Mouse (Mus musculus) neural tube, embryonic 14.5 days (tissue): Measurements from ENCODE around the gene Camk1g. TPM values are rescaled to one million over a fixed set of nuclear protein-coding genes. Genes with fewer than 3 reads are reported as not detected.

Experiments used
- ATAC-seq: fragments of 200-750 bp; cut with Nextera tagmentation; 2 replicates; pipeline ENCODE4 v1.8.0; 2017; ENCODE audit warnings: low read depth, mild to moderate bottlenecking, moderate TSS enrichment, moderate library complexity
- H3K27ac ChIP-seq: fragments of 300-500 bp; sonication (generic); 2 replicates; pipeline ENCODE4 v1.5.1; 2014; ENCODE audit warnings: low read depth, mild to moderate bottlenecking, control low read depth, low read length, moderate library complexity, mixed read lengths
- H3K27me3 ChIP-seq: fragments of 300-500 bp; sonication (generic); 2 replicates; pipeline ENCODE4 v1.6.1; 2014; ENCODE audit warnings: low read length; ENCODE audit not compliant: control insufficient read depth, insufficient read depth
- H3K36me3 ChIP-seq: fragments of 300-500 bp; sonication (generic); 2 replicates; pipeline ENCODE4 v1.6.1; 2014; ENCODE audit warnings: low read length, mixed read lengths; ENCODE audit not compliant: control insufficient read depth, insufficient read depth
- H3K4me1 ChIP-seq: fragments of 300-500 bp; sonication (generic); 2 replicates; pipeline ENCODE4 v1.6.1; 2014; ENCODE audit warnings: low read length; ENCODE audit not compliant: control insufficient read depth, insufficient read depth
- H3K4me2 ChIP-seq: fragments of 300-500 bp; sonication (generic); 2 replicates; pipeline ENCODE4 v1.6.1; 2014; ENCODE audit warnings: mild to moderate bottlenecking, low read depth, low read length, control low read depth
- H3K4me3 ChIP-seq: fragments of 300-500 bp; sonication (generic); 2 replicates; pipeline ENCODE4 v1.5.1; 2014; ENCODE audit warnings: low read depth, low read length, control low read depth, mixed read lengths
- H3K9ac ChIP-seq: fragments of 300-500 bp; sonication (generic); replicated peaks from 2 replicates; pipeline ENCODE4 v1.6.1; 2014; ENCODE audit warnings: low read depth, mild to moderate bottlenecking, control low read depth, low read length, mixed read lengths
- H3K9me3 ChIP-seq: fragments of 300-500 bp; sonication (generic); 2 replicates; pipeline ENCODE4 v1.6.1; 2016; ENCODE audit warnings: low read length; ENCODE audit not compliant: control insufficient read depth
- WGBS: fragments of 180-500 bp; shearing (Covaris S2); extraction: QIAGEN DNeasy Blood & Tissue Kit; methylation state at CpG from one replicate; pipeline ENCODE4 v1.1.7; 2014; 5-methylcytosine and 5-hydroxymethylcytosine counted together
- polyA plus RNA-seq: library from polyadenylated mRNA; unstranded; fragments of >200 nt; fragmentation: Nextera tagmentation; extraction: Ambion mirVana; gene quantifications from 2 replicates; pipeline ENCODE4 v1.2.1, GENCODE M21; 2014

Gene Camk1g
- polyA plus RNA-seq, 1 experiment from 2014 or later = 51.0 TPM

DNA sequence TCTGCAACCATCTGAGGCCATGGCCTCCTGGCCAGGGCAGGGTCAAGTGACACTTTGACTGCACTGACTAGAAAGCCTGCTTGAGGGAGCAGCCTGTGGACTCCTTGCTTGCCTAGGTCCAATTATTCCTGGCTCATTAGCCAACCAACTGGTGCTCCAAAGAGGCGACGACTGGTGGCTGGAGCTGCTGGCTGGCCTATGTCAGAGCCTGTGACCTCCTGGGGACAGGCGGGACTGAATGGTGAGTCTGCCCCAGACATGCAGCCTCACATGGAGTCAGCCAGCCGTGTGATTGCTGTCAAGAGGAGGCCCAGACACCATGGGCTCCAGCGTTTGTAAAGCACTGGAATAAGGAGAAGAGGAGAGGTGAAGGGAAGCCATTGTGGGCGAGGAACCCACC lies 8.9 kb downstream of the Camk1g start:
- no peaks in the 10 kb centered on the region for H3K4me1 ChIP-seq
- no peak for ATAC-seq
- H3K27ac ChIP-seq = no peak overlapping the region

DNA sequence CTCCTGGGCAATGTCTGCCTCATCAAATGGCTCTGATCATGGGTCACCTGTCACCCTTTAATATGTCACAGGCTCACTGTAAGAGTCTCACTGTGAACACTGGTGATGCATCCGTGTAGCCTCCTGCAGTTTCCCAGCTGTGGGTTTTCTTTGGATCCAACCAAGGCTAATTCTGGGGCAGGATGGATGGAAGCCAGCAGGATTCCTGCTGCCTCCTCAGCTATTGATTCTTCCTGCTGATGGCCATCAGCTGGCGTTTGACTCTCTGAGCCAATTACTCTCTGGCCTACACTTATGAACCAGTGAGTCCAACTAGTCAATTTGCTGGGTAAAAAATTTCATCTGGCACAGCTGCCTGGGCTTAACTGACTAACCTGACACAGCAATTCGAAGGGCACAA lies 10.9 kb downstream of the Camk1g start:
- Histone ChIP-seq H3K9ac (no peak overlapping the region), H3K27ac (no peak overlapping the region), H3K4me2 (no peak overlapping the region), H3K4me3 (no peak overlapping the region), H3K36me3 (peaks cover 5% of the 10 kb centered on the region; the same call in 1 of the 2 replicates), H3K4me1 (no peaks in the 10 kb centered on the region), H3K27me3 (no peaks in the 10 kb centered on the region), H3K9me3 (no peaks in the 10 kb centered on the region)
- 63% methylated on average over 3 of the region's 3 CpGs for WGBS
- no peak for ATAC-seq

More for the DNA sequence above, 8.9 kb downstream of the Camk1g start:
- H3K36me3 ChIP-seq = no peaks in the 10 kb centered on the region
- H3K27me3 ChIP-seq = no peaks in the 10 kb centered on the region
- 26% methylated on average over 6 of the region's 6 CpGs for WGBS
- H3K9ac ChIP-seq = no peak overlapping the region
- no peaks in the 10 kb centered on the region for H3K9me3 ChIP-seq
- H3K4me3 ChIP-seq = no peak overlapping the region
- no peak overlapping the region for H3K4me2 ChIP-seq

DNA sequence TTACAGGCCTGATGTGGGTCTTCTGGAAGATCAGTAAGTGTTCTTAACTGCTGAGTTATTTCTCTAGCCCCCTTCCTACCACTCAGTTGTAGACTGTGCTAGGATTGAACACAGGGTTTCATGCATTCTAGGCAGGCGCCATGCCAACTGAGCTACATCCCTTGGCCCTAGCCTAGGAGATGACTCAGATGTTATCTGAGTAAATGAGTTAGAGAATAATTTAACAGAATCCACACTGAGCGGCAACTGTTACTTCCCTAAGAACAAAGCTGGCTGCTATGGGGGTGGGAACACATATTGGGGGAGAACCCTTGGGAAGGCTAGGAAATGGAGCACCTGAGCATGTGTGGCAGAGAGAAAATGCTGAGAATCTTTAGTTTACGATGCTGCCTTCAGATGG lies 18.5 kb downstream of the Camk1g start:
- Histone ChIP-seq H3K9me3 (no peaks in the 10 kb centered on the region), H3K36me3 (peaks cover 28% of the 10 kb centered on the region), H3K9ac (no peak overlapping the region), H3K27me3 (no peaks in the 10 kb centered on the region), H3K4me2 (no peak overlapping the region), H3K4me1 (no peaks in the 10 kb centered on the region), H3K27ac (no peak overlapping the region), H3K4me3 (no peak overlapping the region)
- 86% methylated on average over 3 of the region's 3 CpGs for WGBS
- ATAC-seq = no peak

DNA sequence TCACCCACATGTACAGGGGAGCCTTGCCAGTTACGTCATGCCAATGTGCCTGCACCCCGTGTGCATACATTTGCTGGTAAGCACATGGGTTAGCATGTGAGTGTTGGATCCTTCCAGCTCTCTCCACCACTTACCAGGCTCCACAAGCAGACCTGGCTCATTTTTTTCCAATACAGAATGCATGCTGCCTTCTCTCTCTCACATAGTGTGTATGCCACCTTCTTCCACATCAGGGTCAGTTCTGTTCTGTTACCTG lies 19.6 kb downstream of the Camk1g start:
- no peak for ATAC-seq
- H3K27ac ChIP-seq = no peak overlapping the region
- no peak overlapping the region for H3K4me2 ChIP-seq
- no peak overlapping the region for H3K4me3 ChIP-seq
- no peak overlapping the region for H3K9ac ChIP-seq
- WGBS = 87% methylated on average over 2 of the region's 2 CpGs
- peaks cover 28% of the 10 kb centered on the region for H3K36me3 ChIP-seq
- no peaks in the 10 kb centered on the region for H3K27me3 ChIP-seq
- H3K9me3 ChIP-seq = no peaks in the 10 kb centered on the region
- no peaks in the 10 kb centered on the region for H3K4me1 ChIP-seq

DNA sequence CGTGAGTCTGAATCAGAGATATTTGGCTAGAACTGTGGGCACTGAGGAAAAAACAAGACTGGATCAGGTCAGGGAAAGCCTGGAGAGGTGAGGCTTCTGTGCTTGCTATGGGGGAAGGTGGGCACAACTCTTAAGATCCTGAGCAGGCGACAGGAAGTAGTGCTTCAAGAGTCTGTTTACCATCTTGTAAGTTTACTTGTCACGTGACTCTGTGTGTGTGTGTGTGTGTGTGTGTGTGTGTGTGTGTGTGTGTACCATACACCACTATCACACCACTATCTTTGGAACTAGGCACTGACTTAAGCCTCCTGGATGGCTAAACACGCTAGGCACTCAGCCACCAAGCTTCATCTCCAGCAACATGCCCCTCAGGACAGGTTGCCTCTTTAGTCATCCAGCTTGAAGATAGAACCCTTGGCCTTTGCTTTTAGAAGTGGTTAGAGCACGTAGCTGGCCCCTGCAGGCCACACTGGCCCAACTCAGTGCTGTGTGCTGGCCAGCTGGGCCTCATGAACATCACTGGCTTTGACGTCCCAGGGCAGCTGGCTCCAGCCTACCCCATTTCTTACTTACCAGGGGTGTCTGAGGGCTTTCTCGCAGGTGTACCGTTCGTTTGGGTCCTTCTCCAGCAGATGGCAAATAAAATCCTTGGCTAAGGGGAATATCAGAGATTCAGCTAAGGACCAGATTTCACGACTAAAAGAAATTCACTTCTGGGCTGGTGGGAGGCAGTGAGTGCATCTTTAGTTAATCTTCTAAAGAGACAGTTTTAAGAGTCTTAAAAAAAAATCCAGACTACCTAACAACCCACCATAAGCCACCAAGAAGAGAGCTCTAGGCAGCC lies 20.2 kb downstream of the Camk1g start:
- H3K9ac ChIP-seq = no peak overlapping the region
- H3K4me1 ChIP-seq = no peaks in the 10 kb centered on the region
- peaks cover 25% of the 10 kb centered on the region for H3K36me3 ChIP-seq
- H3K27me3 ChIP-seq = no peaks in the 10 kb centered on the region
- WGBS = 85% methylated on average over 10 of the region's 10 CpGs
- H3K4me3 ChIP-seq = no peak overlapping the region
- H3K9me3 ChIP-seq = no peaks in the 10 kb centered on the region
- H3K27ac ChIP-seq = no peak overlapping the region
- no peak for ATAC-seq
- no peak overlapping the region for H3K4me2 ChIP-seq

DNA sequence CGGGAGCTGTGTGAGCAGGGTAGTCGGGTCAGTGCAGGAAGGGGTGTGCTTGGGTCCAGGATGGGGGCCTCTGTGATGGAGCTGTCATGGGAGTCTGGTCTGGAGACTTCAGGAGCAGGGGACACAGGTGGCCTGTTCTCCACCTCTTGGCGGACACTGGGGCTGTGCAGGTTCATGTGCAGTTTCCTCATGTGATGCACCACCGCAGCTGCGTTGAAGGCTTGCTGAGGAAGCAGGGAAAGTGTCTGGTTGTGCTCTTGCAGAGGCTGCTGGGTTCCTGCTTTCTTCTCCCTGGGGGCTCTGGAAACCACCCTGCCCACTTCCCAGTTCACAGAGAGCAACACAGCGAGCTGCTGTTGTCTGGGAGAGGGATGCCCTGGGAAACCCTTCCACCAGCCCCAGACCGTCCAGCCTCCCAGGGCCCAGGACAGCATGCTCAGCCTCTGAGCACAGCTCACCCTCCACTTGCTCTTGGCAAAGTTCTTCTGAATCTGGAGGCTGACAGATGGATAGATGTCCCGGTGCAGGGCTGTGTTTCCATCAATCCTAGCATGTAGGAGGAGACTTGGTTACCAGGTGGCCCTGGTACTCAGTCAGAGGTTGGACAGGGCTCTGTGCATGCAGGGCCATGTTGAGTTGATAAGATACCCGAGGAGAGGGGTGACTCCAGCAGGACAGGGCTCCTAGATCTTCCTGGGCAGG lies 21.7 kb downstream of the Camk1g start:
- H3K9me3 ChIP-seq = no peaks in the 10 kb centered on the region
- ATAC-seq = no peak
- no peak overlapping the region for H3K27ac ChIP-seq
- peaks cover 23% of the 10 kb centered on the region; the same call in 1 of the 2 replicates for H3K36me3 ChIP-seq
- no peak overlapping the region for H3K4me2 ChIP-seq
- H3K9ac ChIP-seq = no peak overlapping the region
- no peak overlapping the region for H3K4me3 ChIP-seq
- 86% methylated on average over 9 of the region's 9 CpGs for WGBS
- no peaks in the 10 kb centered on the region for H3K27me3 ChIP-seq
- H3K4me1 ChIP-seq = no peaks in the 10 kb centered on the region

DNA sequence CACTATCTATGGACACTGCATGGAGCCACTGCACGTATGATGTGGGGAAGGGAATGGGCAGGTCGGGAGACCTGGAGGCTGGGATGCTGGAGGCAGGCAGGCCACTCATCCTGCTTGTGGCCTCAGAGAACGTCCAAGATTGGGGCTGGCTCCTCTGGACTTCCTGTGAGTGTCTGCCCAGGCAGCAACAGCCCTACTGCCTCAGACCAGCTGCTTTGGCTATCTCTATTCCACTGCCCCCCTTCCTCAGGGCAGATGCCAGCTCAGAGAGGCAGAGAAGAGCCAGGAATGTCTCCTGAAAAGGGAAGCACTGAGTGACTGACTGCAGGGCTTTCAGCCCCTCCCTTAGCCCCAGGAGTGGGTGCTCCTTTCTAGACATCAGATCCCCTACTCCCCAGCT lies 23.2 kb downstream of the Camk1g start:
- no peak overlapping the region for H3K9ac ChIP-seq
- H3K27ac ChIP-seq = no peak overlapping the region
- H3K4me2 ChIP-seq = no peak overlapping the region
- no peaks in the 10 kb centered on the region for H3K9me3 ChIP-seq
- no peaks in the 10 kb centered on the region for H3K4me1 ChIP-seq
- peaks cover 14% of the 10 kb centered on the region; the same call in 1 of the 2 replicates for H3K36me3 ChIP-seq
- no peak for ATAC-seq
- no peaks in the 10 kb centered on the region for H3K27me3 ChIP-seq
- no peak overlapping the region for H3K4me3 ChIP-seq
- WGBS = 70% methylated on average over 3 of the region's 3 CpGs

DNA sequence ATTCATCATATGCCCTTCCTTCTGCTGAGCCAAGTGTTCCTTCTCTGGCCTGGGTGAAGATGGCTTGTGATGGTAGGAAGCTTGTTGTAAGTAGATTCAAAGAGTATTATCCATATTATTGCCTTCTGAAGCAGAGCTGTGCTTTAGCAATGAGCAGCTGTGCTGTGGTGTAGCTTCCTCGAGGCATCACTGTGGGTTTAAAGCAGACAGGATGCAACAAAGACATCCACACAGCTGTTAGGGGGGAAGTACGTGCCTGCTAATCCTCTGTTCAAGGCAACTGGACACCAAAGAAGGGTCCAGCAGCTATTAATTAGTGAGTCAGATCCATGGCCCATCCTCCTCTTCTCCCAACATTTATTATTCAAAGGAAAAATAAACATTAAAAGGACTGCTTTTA lies 25.1 kb downstream of the Camk1g start:
- no peaks in the 10 kb centered on the region for H3K9me3 ChIP-seq
- H3K4me1 ChIP-seq = no peaks in the 10 kb centered on the region
- H3K27ac ChIP-seq = no peak overlapping the region
- ATAC-seq = no peak
- H3K9ac ChIP-seq = no peak overlapping the region
- H3K4me2 ChIP-seq = no peak overlapping the region
- H3K27me3 ChIP-seq = no peaks in the 10 kb centered on the region
- H3K36me3 ChIP-seq = peaks cover 7% of the 10 kb centered on the region; the same call in 1 of the 2 replicates
- WGBS = 46% methylated on average over 2 of the region's 2 CpGs
- no peak overlapping the region for H3K4me3 ChIP-seq

DNA sequence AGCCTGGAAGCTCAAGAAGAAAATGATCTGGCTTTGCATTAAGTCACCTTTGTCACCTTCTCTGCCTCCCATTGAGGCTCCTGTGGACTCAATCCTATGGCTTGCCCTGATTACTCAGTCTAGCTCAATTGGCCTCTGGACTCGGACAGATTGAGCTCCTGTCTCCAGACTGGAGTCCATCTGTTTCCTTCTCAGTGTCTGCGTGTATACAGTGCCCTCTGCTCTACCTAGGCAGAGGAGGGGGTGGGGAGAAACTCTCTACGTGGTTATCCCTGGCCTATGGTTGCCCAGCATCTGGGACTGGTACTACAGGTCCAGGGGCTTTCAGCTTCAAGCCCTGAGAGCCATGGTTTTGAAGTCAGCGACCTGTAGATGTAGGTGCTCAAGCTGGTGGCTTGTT lies 26.2 kb downstream of the Camk1g start:
- H3K4me3 ChIP-seq = no peak overlapping the region
- 72% methylated on average over 4 of the region's 4 CpGs for WGBS
- H3K27me3 ChIP-seq = no peaks in the 10 kb centered on the region
- no peak for ATAC-seq
- H3K36me3 ChIP-seq = no peaks in the 10 kb centered on the region; the same call in 1 of the 2 replicates
- no peaks in the 10 kb centered on the region for H3K4me1 ChIP-seq
- H3K27ac ChIP-seq = no peak overlapping the region
- no peak overlapping the region for H3K4me2 ChIP-seq
- H3K9me3 ChIP-seq = no peaks in the 10 kb centered on the region
- H3K9ac ChIP-seq = no peak overlapping the region
